Mouse (Mus musculus): ENCODE results near the gene Zfp385a. TPM values are rescaled to one million over a fixed set of nuclear protein-coding genes. Genes with fewer than 3 reads are reported as not detected.

Gene Zfp385a
- polyA plus RNA-seq, 1 experiment from 2014 or later: 5.6 TPM

- 22% methylated on average over 2 of the region's 2 CpGs for WGBS
- no peak for ATAC-seq
- Histone ChIP-seq H3K4me2 (replicated peaks) (0 out of 2 replicates have a peak overlapping the region, but pooled peaks have one; percentile 36), H3K27ac (peak overlapping the region; percentile 79), H3K9ac (no peak overlapping the region; the same call in 1 of the 2 replicates), H3K9me3 (no peaks in the 10 kb centered on the region), H3K4me1 (replicated peaks) (peaks cover 63% of the 10 kb centered on the region), H3K27me3 (replicated peaks) (no peaks in the 10 kb centered on the region), H3K4me3 (replicated peaks) (no peak overlapping the region), H3K36me3 (peaks cover 12% of the 10 kb centered on the region; the same call in 1 of the 2 replicates)
Measured at GRCm38 (mm10) chr15:103301046-103301445, 38.8 kb downstream of the Zfp385a start.

- H3K4me1 ChIP-seq (replicated peaks): peaks cover 59% of the 10 kb centered on the region
- ATAC-seq: no peak
- WGBS: 28% methylated on average over 2 of the region's 2 CpGs
Measured at GRCm38 (mm10) chr15:103300560-103300959, 39.3 kb downstream of the Zfp385a start.

GRCm38 (mm10) chr15:103300067-103300471 is 39.8 kb downstream of the Zfp385a start:
- no peak for ATAC-seq
- Histone ChIP-seq H3K4me2 (replicated peaks) (peak overlapping the region; percentile 36), H3K4me3 (replicated peaks) (no peak overlapping the region), H3K36me3 (peaks cover 17% of the 10 kb centered on the region), H3K4me1 (replicated peaks) (peaks cover 58% of the 10 kb centered on the region), H3K9ac (no peak overlapping the region), H3K27me3 (replicated peaks) (no peaks in the 10 kb centered on the region), H3K27ac (peak overlapping the region; percentile 79), H3K9me3 (no peaks in the 10 kb centered on the region)
- WGBS: 15% methylated on average over 18 of the region's 18 CpGs

More at GRCm38 (mm10) chr15:103300560-103300959, 39.3 kb downstream of the Zfp385a start:
- Histone ChIP-seq H3K36me3 (peaks cover 16% of the 10 kb centered on the region), H3K27me3 (replicated peaks) (no peaks in the 10 kb centered on the region), H3K4me2 (replicated peaks) (peak overlapping the region; percentile 36; the same call in 1 of the 2 replicates), H3K9ac (no peak overlapping the region; the same call in 1 of the 2 replicates), H3K9me3 (no peaks in the 10 kb centered on the region), H3K4me3 (replicated peaks) (no peak overlapping the region), H3K27ac (peak overlapping the region; percentile 79)

- Histone ChIP-seq H3K9ac (no peak overlapping the region), H3K27me3 (replicated peaks) (no peaks in the 10 kb centered on the region), H3K4me3 (replicated peaks) (no peak overlapping the region), H3K36me3 (peaks cover 17% of the 10 kb centered on the region), H3K4me2 (replicated peaks) (peak overlapping the region; percentile 36), H3K4me1 (replicated peaks) (peaks cover 58% of the 10 kb centered on the region), H3K9me3 (no peaks in the 10 kb centered on the region), H3K27ac (peak overlapping the region; percentile 63)
- no peak for ATAC-seq
- WGBS: 51% methylated on average over 8 of the region's 8 CpGs
Measured at GRCm38 (mm10) chr15:103299644-103300043, 40.2 kb downstream of the Zfp385a start.

GRCm38 (mm10) chr15:103298861-103299616 is 40.9 kb downstream of the Zfp385a start:
- no peaks in the 10 kb centered on the region for H3K27me3 ChIP-seq (replicated peaks)
- WGBS: 62% methylated on average over 5 of the region's 5 CpGs
- H3K4me1 ChIP-seq (replicated peaks): peaks cover 52% of the 10 kb centered on the region
- H3K9me3 ChIP-seq: no peaks in the 10 kb centered on the region
- no peak for ATAC-seq
- H3K9ac ChIP-seq: no peak overlapping the region
- H3K27ac ChIP-seq: peak overlapping the region; percentile 10; the same call in 1 of the 2 replicates
- peaks cover 17% of the 10 kb centered on the region for H3K36me3 ChIP-seq
- no peak overlapping the region for H3K4me3 ChIP-seq (replicated peaks)
- no peak overlapping the region for H3K4me2 ChIP-seq (replicated peaks)

GRCm38 (mm10) chr15:103298026-103298425 is 41.9 kb downstream of the Zfp385a start:
- ATAC-seq: no peak
- H3K27me3 ChIP-seq (replicated peaks): no peaks in the 10 kb centered on the region
- 76% methylated on average over 3 of the region's 3 CpGs for WGBS
- no peak overlapping the region for H3K27ac ChIP-seq
- no peak overlapping the region for H3K4me2 ChIP-seq (replicated peaks)
- no peak overlapping the region for H3K4me3 ChIP-seq (replicated peaks)
- H3K36me3 ChIP-seq: peaks cover 18% of the 10 kb centered on the region
- no peaks in the 10 kb centered on the region for H3K9me3 ChIP-seq
- H3K4me1 ChIP-seq (replicated peaks): peaks cover 42% of the 10 kb centered on the region
- H3K9ac ChIP-seq: no peak overlapping the region

GRCm38 (mm10) chr15:103297313-103297712 is 42.6 kb downstream of the Zfp385a start:
- Histone ChIP-seq H3K9me3 (no peaks in the 10 kb centered on the region), H3K4me1 (replicated peaks) (peaks cover 34% of the 10 kb centered on the region), H3K9ac (no peak overlapping the region), H3K27me3 (replicated peaks) (no peaks in the 10 kb centered on the region), H3K36me3 (peaks cover 25% of the 10 kb centered on the region), H3K4me2 (replicated peaks) (no peak overlapping the region), H3K4me3 (replicated peaks) (no peak overlapping the region), H3K27ac (no peak overlapping the region)
- 72% methylated on average over 6 of the region's 6 CpGs for WGBS
- no peak for ATAC-seq

- 32% methylated on average over 5 of the region's 5 CpGs for WGBS
- H3K4me3 ChIP-seq (replicated peaks): no peak overlapping the region
- H3K9ac ChIP-seq: no peak overlapping the region
- no peaks in the 10 kb centered on the region for H3K9me3 ChIP-seq
- H3K4me2 ChIP-seq (replicated peaks): no peak overlapping the region
- H3K36me3 ChIP-seq: peaks cover 32% of the 10 kb centered on the region
- 0 out of 2 replicates have a peak overlapping the region, but pooled peaks have one; percentile 0 for H3K27ac ChIP-seq
- H3K27me3 ChIP-seq (replicated peaks): no peaks in the 10 kb centered on the region
- peaks cover 23% of the 10 kb centered on the region for H3K4me1 ChIP-seq (replicated peaks)
- ATAC-seq: no peak
Measured at GRCm38 (mm10) chr15:103295851-103296250, 44.0 kb downstream of the Zfp385a start.

- Histone ChIP-seq H3K27me3 (replicated peaks) (no peaks in the 10 kb centered on the region), H3K27ac (no peak overlapping the region), H3K36me3 (peaks cover 32% of the 10 kb centered on the region), H3K9ac (no peak overlapping the region), H3K4me3 (replicated peaks) (no peak overlapping the region), H3K4me2 (replicated peaks) (no peak overlapping the region), H3K4me1 (replicated peaks) (0 out of 2 replicates have a peak, but pooled peaks cover 16% of the 10 kb centered on the region), H3K9me3 (no peaks in the 10 kb centered on the region)
- ATAC-seq: no peak
- 85% methylated on average over 2 of the region's 2 CpGs for WGBS
Measured at GRCm38 (mm10) chr15:103294649-103295048, 45.2 kb downstream of the Zfp385a start.

- Histone ChIP-seq H3K27ac (no peak overlapping the region), H3K4me3 (replicated peaks) (no peak overlapping the region), H3K9me3 (no peaks in the 10 kb centered on the region), H3K4me1 (replicated peaks) (0 out of 2 replicates have a peak, but pooled peaks cover 8% of the 10 kb centered on the region), H3K4me2 (replicated peaks) (no peak overlapping the region), H3K9ac (no peak overlapping the region), H3K27me3 (replicated peaks) (no peaks in the 10 kb centered on the region), H3K36me3 (peaks cover 32% of the 10 kb centered on the region)
- no peak for ATAC-seq
- WGBS: 94% methylated on average over 2 of the region's 2 CpGs
Measured at GRCm38 (mm10) chr15:103293375-103293774, 46.5 kb downstream of the Zfp385a start.

- no peak overlapping the region for H3K4me3 ChIP-seq (replicated peaks)
- no peaks in the 10 kb centered on the region for H3K27me3 ChIP-seq (replicated peaks)
- 87% methylated on average over 4 of the region's 4 CpGs for WGBS
- no peak overlapping the region for H3K4me2 ChIP-seq (replicated peaks)
- ATAC-seq: no peak
- H3K9me3 ChIP-seq: no peaks in the 10 kb centered on the region
- peaks cover 32% of the 10 kb centered on the region for H3K36me3 ChIP-seq
- H3K27ac ChIP-seq: no peak overlapping the region
- H3K9ac ChIP-seq: no peak overlapping the region
- 0 out of 2 replicates have a peak, but pooled peaks cover 8% of the 10 kb centered on the region for H3K4me1 ChIP-seq (replicated peaks)
Measured at GRCm38 (mm10) chr15:103292673-103293345, 47.1 kb downstream of the Zfp385a start.

GRCm38 (mm10) chr15:103290843-103291242 is 49.0 kb downstream of the Zfp385a start:
- peaks cover 18% of the 10 kb centered on the region for H3K36me3 ChIP-seq
- no peak overlapping the region for H3K9ac ChIP-seq
- no peaks in the 10 kb centered on the region for H3K9me3 ChIP-seq
- no peak overlapping the region for H3K4me2 ChIP-seq (replicated peaks)
- H3K4me1 ChIP-seq (replicated peaks): peaks cover 8% of the 10 kb centered on the region; the same call in 1 of the 2 replicates
- H3K4me3 ChIP-seq (replicated peaks): no peak overlapping the region
- 69% methylated on average over 9 of the region's 9 CpGs for WGBS
- no peak for ATAC-seq
- 0 out of 2 replicates have a peak overlapping the region, but pooled peaks have one; percentile 13 for H3K27ac ChIP-seq
- H3K27me3 ChIP-seq (replicated peaks): no peaks in the 10 kb centered on the region

All from intestine, embryonic 15.5 days (tissue).